Mouse (Mus musculus) spleen, adult 2 months (tissue): ENCODE measurements around the gene Arel1. TPM values are rescaled to one million over a fixed set of nuclear protein-coding genes. Genes with fewer than 3 reads are reported as not detected.

Experiments used
- DNase-seq, 2 experiments: peaks; one replicate each; pipeline versions ENCODE4 v3.0.0 to v3.0.0-alpha.2; 2012 to 2021; ENCODE audit warnings: low spot score in 2 of 2, low read depth in 1 of 2
- H3K27ac ChIP-seq: fragments of 200-500 bp; 2 replicates; pipeline ENCODE4 v1.5.1; 2012; ENCODE audit warnings: low read length, inconsistent platforms; ENCODE audit not compliant: insufficient read depth
- H3K27me3 ChIP-seq: fragments of 200-500 bp; 2 replicates; pipeline ENCODE4 v1.6.1; 2012; ENCODE audit warnings: mild to moderate bottlenecking, moderate library complexity, low read length, inconsistent platforms; ENCODE audit not compliant: control insufficient read depth, insufficient read depth
- H3K36me3 ChIP-seq: fragments of 200-500 bp; 2 replicates; pipeline ENCODE4 v1.6.1; 2012; ENCODE audit warnings: mild to moderate bottlenecking, low read length, inconsistent platforms; ENCODE audit not compliant: control insufficient read depth, insufficient read depth
- H3K4me1 ChIP-seq: fragments of 200-500 bp; 2 replicates; pipeline ENCODE4 v1.6.1; 2011; ENCODE audit warnings: inconsistent platforms; ENCODE audit not compliant: control insufficient read depth, insufficient read depth, insufficient read length
- H3K4me3 ChIP-seq: fragments of 200-500 bp; 2 replicates; pipeline ENCODE4 v1.5.1; 2011; ENCODE audit warnings: mild to moderate bottlenecking, inconsistent platforms; ENCODE audit not compliant: insufficient read depth, insufficient read length; ENCODE audit errors: extremely low read depth
- CTCF ChIP-seq: fragments of 200-500 bp; IDR thresholded peaks from 2 replicates; pipeline ENCODE4 v1.5.1; 2011; ENCODE audit warnings: mild to moderate bottlenecking, inconsistent platforms; ENCODE audit not compliant: insufficient read depth, insufficient read length, insufficient replicate concordance; ENCODE audit errors: extremely low read depth
- POLR2A ChIP-seq: fragments of 200-500 bp; IDR thresholded peaks from 2 replicates; pipeline ENCODE4 v1.6.1; 2011; ENCODE audit warnings: low read depth, low read length, inconsistent platforms
- WGBS: fragments of 180-500 bp; shearing (Covaris S2); methylation state at CpG from one replicate; pipeline ENCODE4 v1.1.7; 2018; 5-methylcytosine and 5-hydroxymethylcytosine counted together
- polyA plus RNA-seq: library from polyadenylated mRNA; depleted of rRNA; stranded (reverse); fragments of >200 nt; gene quantifications from 2 replicates; pipeline ENCODE4 v1.2.3, GENCODE M21; 2012; rRNA removed

Arel1 gene
- polyA plus RNA-seq, result 24.6 and 28.4 TPM in 2 replicates

- H3K4me1 ChIP-seq, result peaks cover 9% of the 10 kb centered on the region
- peaks cover 9% of the 10 kb centered on the region; the same call in 1 of the 2 replicates for H3K36me3 ChIP-seq
- TF ChIP-seq POLR2A (peak; percentile 47; the same call in 1 of the 2 replicates), CTCF (no peak)
- under 1% methylated on average over 42 of the region's 42 CpGs for WGBS
- no peaks in the 10 kb centered on the region for H3K27me3 ChIP-seq
- peak within 1 kb of the TSS; percentile 77 for H3K27ac ChIP-seq
- DNase-seq, result peak; percentile 84 to 91
- H3K4me3 ChIP-seq, result peak within 1 kb of the TSS; percentile 95
Measured at GRCm38 (mm10) chr12:84970428-84971096, at the start of gene Arel1, which contains the start of gene Fcf1. TSS of gene Arel1 (minus strand) at chr12:84970900. TSS of gene Fcf1 (plus strand) at chr12:84970897.

- Histone ChIP-seq H3K27me3 (no peaks in the 10 kb centered on the region), H3K4me3 (no peak overlapping the region), H3K4me1 (no peaks in the 10 kb centered on the region), H3K36me3 (peaks cover 20% of the 10 kb centered on the region), H3K27ac (no peak overlapping the region)
- DNase-seq, result no peak
- TF ChIP-seq POLR2A, result no peak
- TF ChIP-seq CTCF, result no peak
- 92% methylated on average over 2 of the region's 2 CpGs for WGBS
Measured at GRCm38 (mm10) chr12:85012185-85012584, 41.5 kb upstream of the Arel1 start.

- Histone ChIP-seq H3K27ac (no peak overlapping the region), H3K4me3 (no peak overlapping the region), H3K4me1 (no peaks in the 10 kb centered on the region; the same call in 1 of the 2 replicates), H3K36me3 (peaks cover 19% of the 10 kb centered on the region), H3K27me3 (no peaks in the 10 kb centered on the region)
- no peak for TF ChIP-seq POLR2A
- no peak for TF ChIP-seq CTCF
- 84% methylated on average over 2 of the region's 2 CpGs for WGBS
- no peak for DNase-seq
Measured at GRCm38 (mm10) chr12:85010541-85010940, 39.8 kb upstream of the Arel1 start.

- 82% methylated on average over 1 of the region's 1 CpGs for WGBS
- Histone ChIP-seq H3K36me3 (peaks cover 13% of the 10 kb centered on the region), H3K4me3 (no peak overlapping the region), H3K27me3 (no peaks in the 10 kb centered on the region), H3K27ac (no peak overlapping the region), H3K4me1 (no peaks in the 10 kb centered on the region; the same call in 1 of the 2 replicates)
- no peak for DNase-seq
- TF ChIP-seq POLR2A (no peak), CTCF (no peak)
Measured at GRCm38 (mm10) chr12:85009776-85010175, 39.1 kb upstream of the Arel1 start.

- H3K4me1 ChIP-seq, result no peaks in the 10 kb centered on the region; the same call in 1 of the 2 replicates
- DNase-seq, result no peak
- no peaks in the 10 kb centered on the region for H3K36me3 ChIP-seq
- H3K4me3 ChIP-seq, result no peak overlapping the region
- TF ChIP-seq CTCF (no peak), POLR2A (no peak)
- no peaks in the 10 kb centered on the region for H3K27me3 ChIP-seq
- H3K27ac ChIP-seq, result no peak overlapping the region
Measured at GRCm38 (mm10) chr12:85007021-85007420, 36.3 kb upstream of the Arel1 start.

GRCm38 (mm10) chr12:85006206-85006605, 35.5 kb upstream of the Arel1 start:
- DNase-seq, result no peak
- 91% methylated on average over 1 of the region's 1 CpGs for WGBS
- no peak for TF ChIP-seq POLR2A
- TF ChIP-seq CTCF, result no peak

GRCm38 (mm10) chr12:84999053-84999452, 28.4 kb upstream of the Arel1 start:
- no peak for DNase-seq
- no peaks in the 10 kb centered on the region for H3K27me3 ChIP-seq
- no peak for TF ChIP-seq CTCF
- no peak for TF ChIP-seq POLR2A
- peaks cover 9% of the 10 kb centered on the region; the same call in 1 of the 2 replicates for H3K4me1 ChIP-seq
- no peak overlapping the region for H3K4me3 ChIP-seq
- no peaks in the 10 kb centered on the region; the same call in 1 of the 2 replicates for H3K36me3 ChIP-seq
- H3K27ac ChIP-seq, result no peak overlapping the region

More at GRCm38 (mm10) chr12:85006206-85006605, 35.5 kb upstream of the Arel1 start:
- Histone ChIP-seq H3K4me3 (no peak overlapping the region), H3K27me3 (no peaks in the 10 kb centered on the region), H3K27ac (no peak overlapping the region), H3K4me1 (no peaks in the 10 kb centered on the region; the same call in 1 of the 2 replicates), H3K36me3 (no peaks in the 10 kb centered on the region)
